Mouse (Mus musculus) liver, embryonic 14.5 days (tissue): ENCODE measurements around the gene Tnc. TPM values are rescaled to one million over a fixed set of nuclear protein-coding genes. Genes with fewer than 3 reads are reported as not detected.

Source experiments
- ATAC-seq: fragments of 200-750 bp; cut with Nextera tagmentation; 2 replicates; pipeline ENCODE4 v1.8.0; 2017; ENCODE audit warnings: moderate number of reproducible peaks, mild to moderate bottlenecking, moderate library complexity; ENCODE audit not compliant: insufficient read depth
- DNase-seq, 3 experiments: peaks; one replicate each; pipeline ENCODE4 v3.0.0-alpha.2; 2012 to 2013; ENCODE audit warnings: low read depth in 3 of 3, low spot score in 3 of 3
- H3K27ac ChIP-seq: fragments of 300-500 bp; sonication (generic); 2 replicates; pipeline ENCODE4 v1.5.1; 2014; ENCODE audit warnings: moderate library complexity, mild to moderate bottlenecking, control low read depth, inconsistent platforms
- H3K27me3 ChIP-seq: fragments of 300-500 bp; sonication (generic); 2 replicates; pipeline ENCODE4 v1.6.1; 2014; ENCODE audit warnings: mild to moderate bottlenecking, low read length, moderate library complexity; ENCODE audit not compliant: control insufficient read depth, insufficient read depth
- H3K36me3 ChIP-seq: fragments of 300-500 bp; sonication (generic); replicated peaks from 2 replicates; pipeline ENCODE4 v1.6.1; 2014; ENCODE audit warnings: low read depth; ENCODE audit not compliant: control insufficient read depth, insufficient read depth
- H3K4me1 ChIP-seq, 2 experiments: fragments of 200-500 bp in 1 of 2; fragments of 300-500 bp in 1 of 2; sonication (generic) in 1 of 2; replicated peaks; 2 replicates each; pipeline ENCODE4 v1.6.1; 2012 to 2014; ENCODE audit warnings: antibody characterized with exemption in 1 of 2, inconsistent platforms in 1 of 2, low read length in 1 of 2; ENCODE audit not compliant: control insufficient read depth in 2 of 2, insufficient read depth in 2 of 2
- H3K4me2 ChIP-seq: fragments of 300-500 bp; sonication (generic); 2 replicates; pipeline ENCODE4 v1.6.1; 2014; ENCODE audit warnings: low read depth, mild to moderate bottlenecking, control low read depth, moderate library complexity
- H3K4me3 ChIP-seq, 2 experiments: fragments of 200-500 bp in 1 of 2; fragments of 300-500 bp in 1 of 2; sonication (generic) in 1 of 2; 2 replicates each; pipeline ENCODE4 v1.5.1; 2012 to 2014; ENCODE audit warnings: low read depth in 2 of 2, low read length in 2 of 2, mild to moderate bottlenecking in 2 of 2, control low read depth in 1 of 2, inconsistent platforms in 1 of 2, moderate library complexity in 1 of 2; ENCODE audit not compliant: insufficient read depth in 1 of 2
- H3K9ac ChIP-seq: fragments of 300-500 bp; sonication (generic); replicated peaks from 2 replicates; pipeline ENCODE4 v1.6.1; 2014; ENCODE audit warnings: mild to moderate bottlenecking, control low read depth, moderate library complexity
- H3K9me3 ChIP-seq: fragments of 300-500 bp; sonication (generic); 2 replicates; pipeline ENCODE4 v1.6.1; 2016; ENCODE audit warnings: low read length, mixed read lengths; ENCODE audit not compliant: control insufficient read depth
- CTCF ChIP-seq: IDR thresholded peaks from 2 replicates; pipeline ENCODE4 v1.5.1; 2016; ENCODE audit warnings: antibody characterized with exemption, low read depth, control low read depth
- EP300 ChIP-seq: IDR thresholded peaks from 2 replicates; pipeline ENCODE4 v1.6.1; 2016; ENCODE audit warnings: antibody characterized with exemption, low read depth
- WGBS: fragments of 180-500 bp; shearing (Covaris S2); extraction: QIAGEN DNeasy Blood & Tissue Kit; methylation state at CpG from one replicate; pipeline ENCODE4 v1.1.7; 2014; ENCODE audit not compliant: insufficient replicate concordance; 5-methylcytosine and 5-hydroxymethylcytosine counted together
- polyA plus RNA-seq, 2 experiments: library from polyadenylated mRNA; depleted of rRNA in 1 of 2; stranded (reverse) in 1 of 2; unstranded in 1 of 2; fragments of >200 nt; fragmentation: Nextera tagmentation in 1 of 2; extraction: Ambion mirVana in 1 of 2; gene quantifications; 2 replicates each; pipeline versions ENCODE4 v1.2.1 to v1.2.3; 2012 to 2014

Gene Tnc
- polyA plus RNA-seq, 2 experiments = 1.8 to 2.0 TPM

GRCm38 (mm10) chr4:63935314-63935713, 111.5 kb downstream of the Tnc start:
- TF ChIP-seq EP300 = no peak
- no peak for TF ChIP-seq CTCF
- Histone ChIP-seq H3K9me3 (no peaks in the 10 kb centered on the region), H3K27me3 (no peaks in the 10 kb centered on the region), H3K4me1 (no peaks in the 10 kb centered on the region), H3K27ac (no peak overlapping the region), H3K9ac (no peak overlapping the region), H3K4me2 (no peak overlapping the region), H3K4me3 (no peak overlapping the region), H3K36me3 (no peaks in the 10 kb centered on the region)
- DNase-seq (no peak), ATAC-seq (no peak)
- 69% methylated on average over 9 of the region's 9 CpGs for WGBS

GRCm38 (mm10) chr4:63930863-63931262, 116.0 kb downstream of the Tnc start:
- no peak overlapping the region for H3K4me3 ChIP-seq
- H3K4me1 ChIP-seq = no peaks in the 10 kb centered on the region
- no peaks in the 10 kb centered on the region for H3K9me3 ChIP-seq
- no peak overlapping the region for H3K9ac ChIP-seq
- 58% methylated on average over 2 of the region's 2 CpGs for WGBS
- H3K27me3 ChIP-seq = no peaks in the 10 kb centered on the region
- no peak overlapping the region for H3K4me2 ChIP-seq
- ATAC-seq (no peak), DNase-seq (no peak)
- no peak overlapping the region for H3K27ac ChIP-seq
- no peaks in the 10 kb centered on the region for H3K36me3 ChIP-seq
- no peak for TF ChIP-seq EP300
- TF ChIP-seq CTCF = no peak

- Histone ChIP-seq H3K9ac (no peak overlapping the region), H3K4me2 (no peak overlapping the region), H3K4me3 (no peak overlapping the region), H3K27me3 (no peaks in the 10 kb centered on the region), H3K27ac (no peak overlapping the region), H3K36me3 (no peaks in the 10 kb centered on the region), H3K9me3 (no peaks in the 10 kb centered on the region), H3K4me1 (no peaks in the 10 kb centered on the region)
- DNase-seq = no peak
- WGBS = 41% methylated on average over 2 of the region's 2 CpGs
- ATAC-seq = no peak
- TF ChIP-seq CTCF = no peak
- no peak for TF ChIP-seq EP300
These were observed 117.3 kb downstream of the Tnc start for GRCm38 (mm10) chr4:63929490-63929889.

- H3K36me3 ChIP-seq = no peaks in the 10 kb centered on the region
- no peak overlapping the region for H3K4me2 ChIP-seq
- 27% methylated on average over 1 of the region's 1 CpGs for WGBS
These were observed 118.6 kb downstream of the Tnc start for GRCm38 (mm10) chr4:63928192-63928591.

GRCm38 (mm10) chr4:63917181-63917580, 129.6 kb downstream of the Tnc start:
- Histone ChIP-seq H3K27ac (no peak overlapping the region), H3K9me3 (no peaks in the 10 kb centered on the region), H3K9ac (no peak overlapping the region), H3K4me1 (no peaks in the 10 kb centered on the region), H3K4me2 (no peak overlapping the region), H3K36me3 (no peaks in the 10 kb centered on the region), H3K27me3 (no peaks in the 10 kb centered on the region), H3K4me3 (no peak overlapping the region)
- TF ChIP-seq CTCF (no peak), EP300 (no peak)
- DNase-seq (no peak), ATAC-seq (no peak)
- WGBS = 71% methylated on average over 5 of the region's 5 CpGs

More at GRCm38 (mm10) chr4:63928192-63928591, 118.6 kb downstream of the Tnc start:
- Histone ChIP-seq H3K4me3 (no peak overlapping the region), H3K9me3 (no peaks in the 10 kb centered on the region), H3K4me1 (no peaks in the 10 kb centered on the region), H3K27ac (no peak overlapping the region), H3K9ac (no peak overlapping the region), H3K27me3 (no peaks in the 10 kb centered on the region)
- ATAC-seq (no peak), DNase-seq (no peak)
- no peak for TF ChIP-seq CTCF
- TF ChIP-seq EP300 = no peak
